In the genomic region with DNA sequence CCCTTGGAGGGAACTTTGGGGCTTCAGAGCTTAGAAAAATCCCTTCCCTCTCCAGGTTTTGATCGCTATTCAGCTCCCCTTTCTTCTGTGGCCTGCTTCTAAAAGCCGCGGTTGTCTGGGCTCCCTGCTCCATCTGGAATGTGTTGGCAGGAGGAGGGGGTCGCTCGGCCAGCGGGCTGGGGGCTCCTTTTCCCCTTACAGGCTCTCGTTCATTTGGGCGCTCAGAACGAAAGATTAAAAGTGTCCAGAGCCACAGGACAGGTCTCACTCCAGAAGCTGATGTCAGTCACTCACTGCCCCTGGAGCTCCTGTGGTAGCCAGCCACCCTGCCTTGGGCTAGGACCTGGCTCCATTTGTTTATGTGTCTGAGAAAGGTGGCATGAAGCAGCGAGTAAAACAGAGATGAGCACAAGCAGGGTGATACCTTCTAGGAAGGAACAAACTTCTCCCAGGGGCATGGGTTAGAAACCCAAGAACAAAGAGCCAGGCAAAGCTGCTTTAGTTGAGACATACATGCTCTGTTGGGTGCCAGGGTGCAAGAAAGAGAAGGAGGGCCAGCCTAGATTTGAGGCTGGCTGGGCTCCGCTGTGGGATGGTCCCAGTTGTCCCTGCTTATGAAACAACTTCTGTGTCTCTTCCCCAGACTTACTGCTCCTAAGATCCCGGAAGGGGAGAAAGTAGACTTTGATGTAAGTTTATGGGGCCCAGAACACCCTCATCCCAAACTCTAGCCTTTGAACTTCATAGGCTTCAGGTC, we compare ENCODE assay signal across 9 mouse cellular contexts. TPM values are rescaled to one million over a fixed set of nuclear protein-coding genes. Genes with fewer than 3 reads are reported as not detected.
DNase-seq lines count a peak whose midpoint lies in the region; ATAC-seq and TF ChIP-seq lines count a peak whose summit lies in the region.
"Had no signal": no experiment of that assay in that cellular context is flagged by ENCODE, and none has a peak within 500 bp of the region (broad histone marks: within the 10 kb centered on the region; RNA-seq: fewer than 3 reads in every experiment).

No protein-coding gene starts in this region.

- 0 out of 2 replicates have a peak, but pooled peaks cover 3% of the 10 kb centered on the region for H3K27me3 ChIP-seq in kidney, embryonic 14.5 days (ENCODE audit: control insufficient read depth, insufficient read depth, low read length)
- no peaks in the 10 kb centered on the region for H3K27me3 ChIP-seq in embryonic facial prominence, embryonic 11.5 days (ENCODE audit: control insufficient read depth, insufficient read depth, low read length)
- H3K27me3 ChIP-seq in hindbrain, embryonic 14.5 days (ENCODE audit: control insufficient read depth, insufficient read depth, low read length) = no peaks in the 10 kb centered on the region
- H3K27me3 ChIP-seq in myocyte (ENCODE audit: control insufficient read depth, insufficient read depth, insufficient read length) = no peaks in the 10 kb centered on the region

- H3K4me1 ChIP-seq in kidney, embryonic 14.5 days (ENCODE audit: control insufficient read depth, insufficient read depth, low read length) = peaks cover 35% of the 10 kb centered on the region
- H3K4me1 ChIP-seq in embryonic facial prominence, embryonic 11.5 days (ENCODE audit: control insufficient read depth, insufficient read depth, low read length) = peaks cover 16% of the 10 kb centered on the region
- H3K4me1 ChIP-seq in hindbrain, embryonic 14.5 days (replicated peaks; ENCODE audit: control insufficient read depth, insufficient read depth, low read length) = peaks cover 20% of the 10 kb centered on the region

- H3K9ac ChIP-seq in kidney, embryonic 14.5 days (ENCODE audit: low read depth, low read length) = peak overlapping the region; percentile 38
- H3K9ac ChIP-seq in embryonic facial prominence, embryonic 11.5 days (replicated peaks; ENCODE audit: low read length) = peak overlapping the region; percentile 52; the same call in 1 of the 2 replicates
- H3K9ac ChIP-seq in hindbrain, embryonic 14.5 days = no peak overlapping the region
- H3K9ac ChIP-seq: liver, embryonic 12.5 days had no signal

- no peak overlapping the region for H3K4me3 ChIP-seq in kidney, embryonic 14.5 days (ENCODE audit: low read length)
- H3K4me3 ChIP-seq in embryonic facial prominence, embryonic 11.5 days (ENCODE audit: low read depth, low read length) = no peak overlapping the region
- no peak overlapping the region for H3K4me3 ChIP-seq in hindbrain, embryonic 14.5 days (replicated peaks; ENCODE audit: low read length)
- no peak overlapping the region for H3K4me3 ChIP-seq in myocyte
- H3K4me3 ChIP-seq: liver, embryonic 12.5 days had no signal

- H3K4me2 ChIP-seq in kidney, embryonic 14.5 days (replicated peaks; ENCODE audit: low read depth, low read length) = no peak overlapping the region; the same call in 1 of the 2 replicates
- no peak overlapping the region for H3K4me2 ChIP-seq in embryonic facial prominence, embryonic 11.5 days (ENCODE audit: low read depth, low read length)
- no peak overlapping the region for H3K4me2 ChIP-seq in hindbrain, embryonic 14.5 days (replicated peaks)
- no peak overlapping the region for H3K4me2 ChIP-seq in myocyte (ENCODE audit: low read depth)
- H3K4me2 ChIP-seq: liver, embryonic 12.5 days had no signal

- H3K79me2 ChIP-seq in myocyte (ENCODE audit: control insufficient read depth, insufficient read depth) = no peaks in the 10 kb centered on the region

- H3K36me3 ChIP-seq in kidney, embryonic 14.5 days (ENCODE audit: control insufficient read depth, insufficient read depth, low read length) = no peaks in the 10 kb centered on the region
- H3K36me3 ChIP-seq in embryonic facial prominence, embryonic 11.5 days (replicated peaks; ENCODE audit: control insufficient read depth, insufficient read depth, low read depth, low read length) = no peaks in the 10 kb centered on the region
- H3K36me3 ChIP-seq in hindbrain, embryonic 14.5 days (replicated peaks; ENCODE audit: control insufficient read depth, insufficient read depth) = no peaks in the 10 kb centered on the region
- peaks cover 6% of the 10 kb centered on the region for H3K36me3 ChIP-seq in myocyte (ENCODE audit: control insufficient read depth, insufficient read depth)
- H3K36me3 ChIP-seq: liver, embryonic 12.5 days had no signal

- H3ac ChIP-seq in myocyte (ENCODE audit: control insufficient read depth, insufficient read length) = no peak overlapping the region

- 10% methylated on average over 12 of the region's 12 CpGs for WGBS in kidney, embryonic 14.5 days
- WGBS in embryonic facial prominence, embryonic 11.5 days = 12% methylated on average over 12 of the region's 12 CpGs
- WGBS in hindbrain, embryonic 14.5 days = 12% methylated on average over 12 of the region's 12 CpGs

- H3K9me3 ChIP-seq in kidney, embryonic 14.5 days (ENCODE audit: control insufficient read depth, low read length) = no peaks in the 10 kb centered on the region
- H3K9me3 ChIP-seq in embryonic facial prominence, embryonic 11.5 days (replicated peaks; ENCODE audit: control insufficient read depth, low read length) = no peaks in the 10 kb centered on the region
- H3K9me3 ChIP-seq in hindbrain, embryonic 14.5 days (ENCODE audit: control insufficient read depth, low read length) = no peaks in the 10 kb centered on the region
- H3K9me3 ChIP-seq: liver, embryonic 12.5 days had no signal

- no peak for DNase-seq in kidney, adult 11 months
- peak; percentile 79 for DNase-seq in embryonic facial prominence, embryonic 11.5 days (ENCODE audit: low spot score)
- no peak for DNase-seq in hindbrain, embryonic 14.5 days (ENCODE audit: low spot score)
- DNase-seq in urinary bladder, postnatal 36 days (ENCODE audit: low spot score in 2 of 2) = no peak
- no peak for DNase-seq in left cerebral cortex, adult 8-10 months (ENCODE audit: low spot score in 2 of 2)
- no peak for DNase-seq in spleen, adult 18-20 months

- ATAC-seq in kidney, embryonic 14.5 days (ENCODE audit: low FRiP score, low TSS enrichment) = peak; percentile 29; the same call in 1 of the 2 replicates
- no peak for ATAC-seq in embryonic facial prominence, embryonic 11.5 days (replicated peaks; ENCODE audit: insufficient number of reproducible peaks, low FRiP score, low TSS enrichment, low read depth)
- no peak for ATAC-seq in hindbrain, embryonic 14.5 days (ENCODE audit: low FRiP score)
- ATAC-seq: liver, embryonic 12.5 days had no signal

- peak overlapping the region; percentile 97 for H3K27ac ChIP-seq in kidney, embryonic 14.5 days (ENCODE audit: low read depth, low read length)
- peak overlapping the region; percentile 94 for H3K27ac ChIP-seq in embryonic facial prominence, embryonic 11.5 days (replicated peaks; ENCODE audit: low read depth, low read length)
- peak overlapping the region; percentile 65 for H3K27ac ChIP-seq in hindbrain, embryonic 14.5 days
- H3K27ac ChIP-seq: liver, embryonic 12.5 days had no signal

- TF ChIP-seq POLR2A in myocyte (IDR thresholded peaks at IDR 0.05; ENCODE audit: insufficient read length, low read depth) = no peak

TF ChIP-seq in myocyte, 11 proteins besides CTCF, POLR2A, EP300 and RAD21:
- TF ChIP-seq TCF12 (IDR thresholded peaks at IDR 0.05; ENCODE audit: insufficient read depth, poor library complexity, severe bottlenecking) = no peak
- peak; percentile 6 for TF ChIP-seq POLR2AphosphoS2 (IDR thresholded peaks at IDR 0.05; ENCODE audit: insufficient read length, low read depth)
- no peak for TF ChIP-seq REST (IDR thresholded peaks at IDR 0.05; ENCODE audit: insufficient read depth, insufficient read length)
TF ChIP-seq in myocyte: peak in this region for 1.

RNA-seq across cellular contexts. Expression of a gene that starts 11.6 kb away (rescaled TPM):
- polyA plus RNA-seq in kidney, embryonic 14.5 days (2014; fragmentation: Nextera tagmentation; extraction: Ambion mirVana) = 3.2 and 3.5 TPM in 2 replicates
- 1.5 and 2.8 TPM in 2 replicates for polyA plus RNA-seq in embryonic facial prominence, embryonic 11.5 days (2014; fragmentation: Nextera tagmentation; extraction: Ambion mirVana)
- 1.2 and 1.6 TPM in 2 replicates for polyA plus RNA-seq in hindbrain, embryonic 14.5 days (2014; fragmentation: Nextera tagmentation; extraction: Ambion mirVana)
- 2,107 TPM for polyA plus RNA-seq in myocyte (2012; fragmentation: generic; extraction: Trizol)
- total RNA-seq in left cerebral cortex, adult 8-10 months (2022) = 10 to 100 TPM in 1 of 4 experiments, 1 to 10 TPM in 2, under 1 TPM in 1; 0.88 to 14.3 (median 6.5) TPM
- polyA plus RNA-seq: liver, embryonic 12.5 days had no signal

RNA-seq across cellular contexts. Expression of a gene that starts 22.3 kb away (rescaled TPM):
- 30.3 and 33.4 TPM in 2 replicates for polyA plus RNA-seq in kidney, embryonic 14.5 days (2014; fragmentation: Nextera tagmentation; extraction: Ambion mirVana)
- polyA plus RNA-seq in embryonic facial prominence, embryonic 11.5 days (2014; fragmentation: Nextera tagmentation; extraction: Ambion mirVana) = 16.4 and 17.2 TPM in 2 replicates
- polyA plus RNA-seq in hindbrain, embryonic 14.5 days (2014; fragmentation: Nextera tagmentation; extraction: Ambion mirVana) = 21.6 and 22.9 TPM in 2 replicates
- polyA plus RNA-seq in myocyte (2012; fragmentation: generic; extraction: Trizol) = 73.3 TPM
- 1 to 10 TPM; 3.4 to 8.4 (median 7.0) TPM for total RNA-seq in left cerebral cortex, adult 8-10 months (2022)

RNA-seq across cellular contexts. Expression of a gene that starts 49.6 kb away (rescaled TPM):
- polyA plus RNA-seq in kidney, embryonic 14.5 days (2014; fragmentation: Nextera tagmentation; extraction: Ambion mirVana) = 92.8 and 124 TPM in 2 replicates
- 23.3 and 23.7 TPM in 2 replicates for polyA plus RNA-seq in embryonic facial prominence, embryonic 11.5 days (2014; fragmentation: Nextera tagmentation; extraction: Ambion mirVana)
- polyA plus RNA-seq in hindbrain, embryonic 14.5 days (2014; fragmentation: Nextera tagmentation; extraction: Ambion mirVana) = 4.8 and 8.2 TPM in 2 replicates
- polyA plus RNA-seq in myocyte (2012; fragmentation: generic; extraction: Trizol) = 298 TPM
- 10 to 100 TPM; 10.8 to 18.8 (median 13.9) TPM for total RNA-seq in left cerebral cortex, adult 8-10 months (2022)

Comparison
In these comparisons a context has a peak if more than half of its experiments do, and no peak if none do; other contexts are left out.
1. RNA of a gene that starts 11.6 kb away (polyA plus RNA-seq): 2,107 TPM in myocyte (single experiment); 3.2 to 3.5 TPM in kidney, embryonic 14.5 days, 1.5 to 2.8 TPM in embryonic facial prominence, embryonic 11.5 days and 1.2 to 1.6 TPM in hindbrain, embryonic 14.5 days; every median in the first group is over 100 times any median in the second.
2. Peak in every context shown above with its lines, with median percentiles within 50 percentile points of each other: H3K27ac ChIP-seq.